Mouse (Mus musculus): Measurements from ENCODE around the gene Cnnm4. TPM values are rescaled to one million over a fixed set of nuclear protein-coding genes. Genes with fewer than 3 reads are reported as not detected.

Gene Cnnm4
- total RNA-seq, 2 experiments from 2014 or later, result 8.4 to 12.1 TPM

Other genes starting within 250 kb of the Cnnm4 start
- gene Uggt1, start 226.9 kb upstream of the Cnnm4 start, total RNA-seq (2015), result 90.2 and 94.4 TPM in 2 replicates
- gene Uggt1, start 226.9 kb upstream of the Cnnm4 start, total RNA-seq (2017), result 118 and 151 TPM in 2 replicates
- 8.5 and 11.4 TPM in 2 replicates for gene Neurl3, start 196.9 kb upstream of the Cnnm4 start, total RNA-seq (2015)
- gene Neurl3, start 196.9 kb upstream of the Cnnm4 start, total RNA-seq (2017), result 14.4 and 15.9 TPM in 2 replicates
- gene Arid5a, start 163.9 kb upstream of the Cnnm4 start, total RNA-seq (2015), result 13.2 and 13.8 TPM in 2 replicates
- 24.9 and 29.5 TPM in 2 replicates for gene Arid5a, start 163.9 kb upstream of the Cnnm4 start, total RNA-seq (2017)
- 14.0 and 15.1 TPM in 2 replicates for gene Kansl3, start 102.4 kb upstream of the Cnnm4 start, total RNA-seq (2015)
- gene Kansl3, start 102.4 kb upstream of the Cnnm4 start, total RNA-seq (2017), result 31.7 and 46.5 TPM in 2 replicates
- not detected in 2 replicates for gene Fer1l5, start 99.3 kb upstream of the Cnnm4 start, total RNA-seq (2015)
- 0.04 and 0.30 TPM in 2 replicates for gene Fer1l5, start 99.3 kb upstream of the Cnnm4 start, total RNA-seq (2017)
- 17.0 and 23.0 TPM in 2 replicates for gene Lman2l, start 26.3 kb upstream of the Cnnm4 start, total RNA-seq (2015)
- 6.5 and 7.1 TPM in 2 replicates for gene Lman2l, start 26.3 kb upstream of the Cnnm4 start, total RNA-seq (2017)
- 13.0 and 15.2 TPM in 2 replicates for gene Cnnm3, start 40.2 kb downstream of the Cnnm4 start, total RNA-seq (2015)
- gene Cnnm3, start 40.2 kb downstream of the Cnnm4 start, total RNA-seq (2017), result 8.0 and 13.0 TPM in 2 replicates
- gene Ankrd23, start 65.3 kb downstream of the Cnnm4 start, total RNA-seq (2015), result 1.3 and 2.5 TPM in 2 replicates
- 4.8 and 7.4 TPM in 2 replicates for gene Ankrd23, start 65.3 kb downstream of the Cnnm4 start, total RNA-seq (2017)
- gene Gm42417, start 67.8 kb downstream of the Cnnm4 start, total RNA-seq (2015), result 0.62 and 0.83 TPM in 2 replicates
- 3.1 TPM in 1 of 2 replicates, not detected in the other for gene Gm42417, start 67.8 kb downstream of the Cnnm4 start, total RNA-seq (2017)
- gene Ankrd39, start 75.8 kb downstream of the Cnnm4 start, total RNA-seq (2015), result 4.6 and 4.9 TPM in 2 replicates
- gene Ankrd39, start 75.8 kb downstream of the Cnnm4 start, total RNA-seq (2017), result 5.4 and 7.3 TPM in 2 replicates
- 0.42 and 0.66 TPM in 2 replicates for gene Sema4c, start 86.7 kb downstream of the Cnnm4 start, total RNA-seq (2015)
- gene Sema4c, start 86.7 kb downstream of the Cnnm4 start, total RNA-seq (2017), result 0.64 and 1.00 TPM in 2 replicates
- not detected in 2 replicates for gene Fam178b, start 211.6 kb downstream of the Cnnm4 start, total RNA-seq (2015)
- gene Fam178b, start 211.6 kb downstream of the Cnnm4 start, total RNA-seq (2017), result not detected in 2 replicates
- gene Cox5b, start 219.8 kb downstream of the Cnnm4 start, total RNA-seq (2015), result 534 and 624 TPM in 2 replicates
- gene Cox5b, start 219.8 kb downstream of the Cnnm4 start, total RNA-seq (2017), result 550 and 674 TPM in 2 replicates
- not detected in 2 replicates for gene 4933424G06Rik, start 238.5 kb downstream of the Cnnm4 start, total RNA-seq (2015)
- gene 4933424G06Rik, start 238.5 kb downstream of the Cnnm4 start, total RNA-seq (2017), result not detected in 2 replicates
- gene Actr1b, start 242.8 kb downstream of the Cnnm4 start, total RNA-seq (2015), result 21.5 and 22.7 TPM in 2 replicates
- gene Actr1b, start 242.8 kb downstream of the Cnnm4 start, total RNA-seq (2017), result 55.0 TPM in 2 replicates